Mouse (Mus musculus): ENCODE data around the gene Angptl2. TPM values are rescaled to one million over a fixed set of nuclear protein-coding genes. Genes with fewer than 3 reads are reported as not detected.
"Not testable (repeated sequence)": the region's sequence is repeated elsewhere in the genome, so short reads cannot be mapped to it uniquely, and the experiment has no call there.

The Angptl2 gene
- total RNA-seq, 2 experiments from 2014 or later: not detected

GRCm38 (mm10) chr2:33189976-33190375, 25.9 kb upstream of the Angptl2 start:
- ATAC-seq (replicated peaks; ENCODE audit: low FRiP score, poor library complexity, severe bottlenecking): no peak

GRCm38 (mm10) chr2:33200368-33201068, 15.4 kb upstream of the Angptl2 start:
- no peak for ATAC-seq (replicated peaks; ENCODE audit: low FRiP score, poor library complexity, severe bottlenecking)

GRCm38 (mm10) chr2:33203284-33203683, 12.6 kb upstream of the Angptl2 start:
- no peak for ATAC-seq (replicated peaks; ENCODE audit: low FRiP score, poor library complexity, severe bottlenecking)

- ATAC-seq (replicated peaks; ENCODE audit: low FRiP score, poor library complexity, severe bottlenecking): no peak
Observed at GRCm38 (mm10) chr2:33204980-33205379, 10.9 kb upstream of the Angptl2 start.

- no peak for ATAC-seq (replicated peaks; ENCODE audit: low FRiP score, poor library complexity, severe bottlenecking)
Observed at GRCm38 (mm10) chr2:33205939-33206525, 9.8 kb upstream of the Angptl2 start.

- ATAC-seq (replicated peaks; ENCODE audit: low FRiP score, poor library complexity, severe bottlenecking): no peak
Observed at GRCm38 (mm10) chr2:33207069-33207468, 8.8 kb upstream of the Angptl2 start.

- ATAC-seq (replicated peaks; ENCODE audit: low FRiP score, poor library complexity, severe bottlenecking): no peak
Observed at GRCm38 (mm10) chr2:33208134-33208533, 7.7 kb upstream of the Angptl2 start.

- no peak for ATAC-seq (replicated peaks; ENCODE audit: low FRiP score, poor library complexity, severe bottlenecking)
Observed at GRCm38 (mm10) chr2:33210841-33211240, 5.0 kb upstream of the Angptl2 start.

GRCm38 (mm10) chr2:33211263-33211662, 4.6 kb upstream of the Angptl2 start:
- not testable (repeated sequence) for ATAC-seq (replicated peaks; ENCODE audit: low FRiP score, poor library complexity, severe bottlenecking)

- ATAC-seq (replicated peaks; ENCODE audit: low FRiP score, poor library complexity, severe bottlenecking): no peak
Observed at GRCm38 (mm10) chr2:33215177-33215699, 631 bp upstream of the Angptl2 start.

- ATAC-seq (replicated peaks; ENCODE audit: low FRiP score, poor library complexity, severe bottlenecking): no peak
Observed at GRCm38 (mm10) chr2:33216645-33217424, 966 bp downstream of the Angptl2 start.

- no peak for ATAC-seq (replicated peaks; ENCODE audit: low FRiP score, poor library complexity, severe bottlenecking)
Observed at GRCm38 (mm10) chr2:33217425-33217794, 1.5 kb downstream of the Angptl2 start.

- ATAC-seq (replicated peaks; ENCODE audit: low FRiP score, poor library complexity, severe bottlenecking): no peak
Observed at GRCm38 (mm10) chr2:33218903-33219625, 3.2 kb downstream of the Angptl2 start.

GRCm38 (mm10) chr2:33219637-33220036, 3.8 kb downstream of the Angptl2 start:
- no peak for ATAC-seq (replicated peaks; ENCODE audit: low FRiP score, poor library complexity, severe bottlenecking)

- no peak for ATAC-seq (replicated peaks; ENCODE audit: low FRiP score, poor library complexity, severe bottlenecking)
Observed at GRCm38 (mm10) chr2:33220246-33220645, 4.4 kb downstream of the Angptl2 start.

GRCm38 (mm10) chr2:33220674-33221338, 4.9 kb downstream of the Angptl2 start:
- no peak for ATAC-seq (replicated peaks; ENCODE audit: low FRiP score, poor library complexity, severe bottlenecking)

- no peak for ATAC-seq (replicated peaks; ENCODE audit: low FRiP score, poor library complexity, severe bottlenecking)
Observed at GRCm38 (mm10) chr2:33221339-33221900, 5.6 kb downstream of the Angptl2 start.

- no peak for ATAC-seq (replicated peaks; ENCODE audit: low FRiP score, poor library complexity, severe bottlenecking)
Observed at GRCm38 (mm10) chr2:33222480-33222879, 6.6 kb downstream of the Angptl2 start.

- no peak for ATAC-seq (replicated peaks; ENCODE audit: low FRiP score, poor library complexity, severe bottlenecking)
Observed at GRCm38 (mm10) chr2:33223656-33224358, 7.9 kb downstream of the Angptl2 start.

Data from erythroblast, adult 5-6 weeks (primary cell).